Mouse (Mus musculus) MEL (cell line): ENCODE results near the gene Acvr1. TPM values are rescaled to one million over a fixed set of nuclear protein-coding genes. Genes with fewer than 3 reads are reported as not detected.

Source experiments
- DNase-seq: peaks from one replicate; pipeline ENCODE4 v3.0.0; 2011; ENCODE audit warnings: low read depth, low spot score
- H3K27ac ChIP-seq: 2 replicates; pipeline ENCODE4 v1.5.1; 2012; ENCODE audit warnings: low read depth, mild to moderate bottlenecking, control low read depth, low read length, moderate library complexity; ENCODE audit not compliant: control insufficient read depth
- H3K27me3 ChIP-seq, 2 experiments: fragments of 150-350 bp in 1 of 2; sonication (generic) in 1 of 2; 2 replicates each; pipeline ENCODE4 v1.6.1; 2012; ENCODE audit warnings: low read length in 2 of 2, mild to moderate bottlenecking in 2 of 2, improper control_type of control experiment in 1 of 2, moderate library complexity in 1 of 2; ENCODE audit not compliant: insufficient read depth in 2 of 2, control insufficient read depth in 1 of 2
- H3K36me3 ChIP-seq, 2 experiments: 2 replicates each; pipeline ENCODE4 v1.6.1; 2012 to 2014; ENCODE audit warnings: low read length in 2 of 2, improper control_type of control experiment in 1 of 2, inconsistent platforms in 1 of 2, mild to moderate bottlenecking in 1 of 2; ENCODE audit not compliant: insufficient read depth in 2 of 2, control insufficient read depth in 1 of 2
- H3K4me1 ChIP-seq, 2 experiments: fragments of 150-350 bp in 1 of 2; sonication (generic) in 1 of 2; 2 replicates each; pipeline ENCODE4 v1.6.1; 2012; ENCODE audit warnings: low read length in 2 of 2, improper control_type of control experiment in 1 of 2, mild to moderate bottlenecking in 1 of 2; ENCODE audit not compliant: insufficient read depth in 2 of 2, control insufficient read depth in 1 of 2
- H3K4me3 ChIP-seq, 2 experiments: fragments of 150-350 bp in 1 of 2; sonication (generic) in 1 of 2; 2 replicates each; pipeline ENCODE4 v1.5.1; 2012; ENCODE audit warnings: low read depth in 2 of 2, low read length in 2 of 2, mild to moderate bottlenecking in 2 of 2, moderate library complexity in 2 of 2, control low read depth in 1 of 2, improper control_type of control experiment in 1 of 2; ENCODE audit not compliant: control insufficient read depth in 1 of 2, insufficient read depth in 1 of 2
- H3K79me2 ChIP-seq: 2 replicates; pipeline ENCODE4 v1.6.1; 2012; ENCODE audit warnings: mild to moderate bottlenecking, low read length, moderate library complexity; ENCODE audit not compliant: control insufficient read depth, poor library complexity, insufficient read depth
- H3K9ac ChIP-seq: 2 replicates; pipeline ENCODE4 v1.6.1; 2012; ENCODE audit warnings: low read depth, mild to moderate bottlenecking, control low read depth, low read length, moderate library complexity; ENCODE audit not compliant: control insufficient read depth, poor library complexity, severe bottlenecking
- H3K9me3 ChIP-seq: fragments of 150-350 bp; sonication (generic); replicated peaks from 2 replicates; pipeline ENCODE4 v1.6.1; 2012; ENCODE audit warnings: mild to moderate bottlenecking, low read length, improper control_type of control experiment, moderate library complexity; ENCODE audit not compliant: insufficient read depth
- EP300 ChIP-seq, 2 experiments: IDR thresholded peaks; 2 replicates each; pipeline ENCODE4 v1.6.1; 2011; ENCODE audit warnings: improper control_type of control experiment in 2 of 2, low read length in 2 of 2, low read depth in 1 of 2, mild to moderate bottlenecking in 1 of 2
- ETS1 ChIP-seq: IDR thresholded peaks from 2 replicates; pipeline ENCODE4 v1.6.1; 2012; ENCODE audit warnings: low read depth, mild to moderate bottlenecking, inconsistent platforms, low read length, improper control_type of control experiment, moderate library complexity
- GABPA ChIP-seq: IDR thresholded peaks from 2 replicates; pipeline ENCODE4 v1.6.1; 2012; ENCODE audit warnings: low read depth, mild to moderate bottlenecking, inconsistent platforms, low read length, improper control_type of control experiment, moderate library complexity
- GATA1 ChIP-seq: IDR thresholded peaks from 2 replicates; pipeline ENCODE4 v1.6.1; 2011; ENCODE audit warnings: low read depth, low read length, improper control_type of control experiment
- HCFC1 ChIP-seq: IDR thresholded peaks from 2 replicates; pipeline ENCODE4 v1.6.1; 2012; ENCODE audit warnings: low read depth, mild to moderate bottlenecking, inconsistent platforms, low read length, improper control_type of control experiment, moderate library complexity
- MAFK ChIP-seq: IDR thresholded peaks from 2 replicates; pipeline ENCODE4 v1.6.1; 2011; ENCODE audit warnings: low read depth, mild to moderate bottlenecking, low read length, improper control_type of control experiment, borderline replicate concordance
- MEF2A ChIP-seq: IDR thresholded peaks from 2 replicates; pipeline ENCODE4 v1.6.1; 2014; ENCODE audit warnings: low read depth, mild to moderate bottlenecking, inconsistent platforms, low read length, improper control_type of control experiment; ENCODE audit not compliant: poor library complexity, insufficient replicate concordance, severe bottlenecking; ENCODE audit errors: extremely low read depth
- MYB ChIP-seq: IDR thresholded peaks from 2 replicates; pipeline ENCODE4 v1.6.1; 2011; ENCODE audit warnings: mild to moderate bottlenecking, low read depth, low read length, improper control_type of control experiment
- NELFE ChIP-seq: IDR thresholded peaks from 2 replicates; pipeline ENCODE4 v1.6.1; 2011; ENCODE audit warnings: low read depth, low read length, improper control_type of control experiment
- NRF1 ChIP-seq: IDR thresholded peaks from 2 replicates; pipeline ENCODE4 v1.6.1; 2014; ENCODE audit warnings: low read depth, mild to moderate bottlenecking, inconsistent platforms, low read length, improper control_type of control experiment, moderate library complexity; ENCODE audit not compliant: poor library complexity, insufficient read depth, severe bottlenecking
- SMC3 ChIP-seq: IDR thresholded peaks from 2 replicates; pipeline ENCODE4 v1.6.1; 2011; ENCODE audit warnings: low read depth, low read length, improper control_type of control experiment
- TAL1 ChIP-seq: IDR thresholded peaks from 2 replicates; pipeline ENCODE4 v1.6.1; 2012; ENCODE audit warnings: mild to moderate bottlenecking, inconsistent platforms, low read length, moderate library complexity, mixed read lengths
- TBP ChIP-seq: IDR thresholded peaks from 2 replicates; pipeline ENCODE4 v1.8.0; 2011; ENCODE audit warnings: low read depth, low read length, improper control_type of control experiment
- USF1 ChIP-seq: IDR thresholded peaks from 2 replicates; pipeline ENCODE4 v1.6.1; 2014; ENCODE audit warnings: low read depth, mild to moderate bottlenecking, inconsistent platforms, low read length, improper control_type of control experiment, moderate library complexity
- USF2 ChIP-seq, 2 experiments: IDR thresholded peaks; 2 replicates each; pipeline ENCODE4 v1.6.1; 2011 to 2012; ENCODE audit warnings: improper control_type of control experiment in 2 of 2, low read length in 2 of 2, borderline replicate concordance in 1 of 2, inconsistent platforms in 1 of 2, low read depth in 1 of 2, mild to moderate bottlenecking in 1 of 2; ENCODE audit not compliant: insufficient read depth in 1 of 2
- ZC3H11A ChIP-seq: IDR thresholded peaks from 2 replicates; pipeline ENCODE4 v1.6.1; 2012; ENCODE audit warnings: low read depth, mild to moderate bottlenecking, inconsistent platforms, low read length, improper control_type of control experiment
- ZKSCAN1 ChIP-seq: IDR thresholded peaks from 2 replicates; pipeline ENCODE4 v1.6.1; 2012; ENCODE audit warnings: low read depth, mild to moderate bottlenecking, inconsistent platforms, low read length, improper control_type of control experiment, moderate library complexity
- ZMIZ1 ChIP-seq: IDR thresholded peaks from 2 replicates; pipeline ENCODE4 v1.6.1; 2012; ENCODE audit warnings: low read depth, mild to moderate bottlenecking, inconsistent platforms, low read length, improper control_type of control experiment, moderate library complexity
- ZNF384 ChIP-seq: IDR thresholded peaks from 2 replicates; pipeline ENCODE4 v1.6.1; 2012; ENCODE audit warnings: low read depth, mild to moderate bottlenecking, inconsistent platforms, low read length, improper control_type of control experiment
- polyA plus RNA-seq, 2 experiments: library from polyadenylated mRNA; stranded (reverse) in 1 of 2; unstranded in 1 of 2; fragments of >175 nt in 1 of 2; fragments of >200 nt in 1 of 2; gene quantifications; 2 replicates each; pipeline versions ENCODE4 v1.2.1 to v1.2.4; 2012; ENCODE audit warnings: low replicate concordance in 2 of 2, low read depth in 1 of 2; ENCODE audit not compliant: insufficient read length in 2 of 2, insufficient read depth in 1 of 2, missing spikeins in 1 of 2
- total RNA-seq: library from RNA; depleted of rRNA; stranded (reverse); fragments of 300-350 nt; gene quantifications from 2 replicates; pipeline ENCODE4 v1.2.3, GENCODE M21; 2012

Acvr1 gene
- total and polyA plus RNA-seq, 3 experiments: not detected

GRCm38 (mm10) chr2:58557045-58557845, 9.7 kb downstream of the Acvr1 start:
- no peaks in the 10 kb centered on the region for H3K4me1 ChIP-seq
- no peak for TF ChIP-seq EP300 (IDR thresholded peaks at IDR 0.05; ENCODE audit: low read depth in 1 of 2, low read length in 2 of 2)
- TF ChIP-seq MAFK: no peak
- TF ChIP-seq USF2 (IDR thresholded peaks at IDR 0.05; ENCODE audit: borderline replicate concordance in 1 of 2, insufficient read depth in 1 of 2, low read depth in 1 of 2, low read length in 2 of 2): no peak
- TF ChIP-seq ZNF384: no peak
- no peak for TF ChIP-seq ZMIZ1
- no peak for TF ChIP-seq TBP
- TF ChIP-seq NRF1: no peak
- TF ChIP-seq GABPA: no peak
- no peak for TF ChIP-seq MEF2A
- no peak for TF ChIP-seq GATA1
- TF ChIP-seq ETS1: no peak
- no peak for TF ChIP-seq ZC3H11A
- no peak for TF ChIP-seq SMC3
- TF ChIP-seq NELFE: no peak
- TF ChIP-seq ZKSCAN1: no peak
- no peak for TF ChIP-seq MYB
- TF ChIP-seq HCFC1: no peak
- TF ChIP-seq TAL1: no peak
- no peaks in the 10 kb centered on the region for H3K27me3 ChIP-seq
- no peaks in the 10 kb centered on the region for H3K36me3 ChIP-seq
- H3K9ac ChIP-seq: no peak overlapping the region
- no peak for DNase-seq
- H3K4me3 ChIP-seq: no peak overlapping the region
- H3K27ac ChIP-seq: no peak overlapping the region
- no peaks in the 10 kb centered on the region for H3K9me3 ChIP-seq
- no peaks in the 10 kb centered on the region for H3K79me2 ChIP-seq

DNA sequence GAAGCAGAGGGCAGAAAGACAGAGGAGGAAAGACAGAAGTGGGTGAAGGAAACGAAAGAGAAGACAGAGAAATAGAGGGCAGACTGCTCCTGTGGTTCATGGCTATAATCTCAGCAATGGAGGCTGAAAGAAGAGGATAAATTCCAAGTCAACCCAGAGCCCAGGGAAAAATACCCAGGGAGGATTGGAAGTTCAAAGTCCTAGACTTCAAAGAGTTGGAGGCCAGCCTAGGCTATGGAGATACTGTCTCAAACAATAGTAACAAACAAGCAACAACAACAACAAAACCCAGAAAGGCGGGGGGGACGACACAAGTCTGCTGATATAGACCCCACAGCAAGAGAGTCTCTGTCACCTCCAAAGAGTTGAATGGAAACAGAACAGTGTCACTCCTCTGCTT, 14.7 kb downstream of the Acvr1 start:
- TF ChIP-seq USF1: no peak
- Histone ChIP-seq H3K4me3 (no peak overlapping the region), H3K27ac (no peak overlapping the region), H3K27me3 (no peaks in the 10 kb centered on the region), H3K4me1 (no peaks in the 10 kb centered on the region), H3K9me3 (no peaks in the 10 kb centered on the region), H3K9ac (no peak overlapping the region), H3K36me3 (no peaks in the 10 kb centered on the region), H3K79me2 (no peaks in the 10 kb centered on the region)
- DNase-seq: no peak
